Mouse (Mus musculus) liver, embryonic 14.5 days (tissue): ENCODE data around the gene Zfp652. TPM values are rescaled to one million over a fixed set of nuclear protein-coding genes. Genes with fewer than 3 reads are reported as not detected.

ENCODE experiments used
- ATAC-seq: fragments of 200-750 bp; cut with Nextera tagmentation; 2 replicates; pipeline ENCODE4 v1.8.0; 2017; ENCODE audit warnings: moderate number of reproducible peaks, mild to moderate bottlenecking, moderate library complexity; ENCODE audit not compliant: insufficient read depth
- DNase-seq, 3 experiments: peaks; one replicate each; pipeline ENCODE4 v3.0.0-alpha.2; 2012 to 2013; ENCODE audit warnings: low read depth in 3 of 3, low spot score in 3 of 3
- H3K27ac ChIP-seq: fragments of 300-500 bp; sonication (generic); 2 replicates; pipeline ENCODE4 v1.5.1; 2014; ENCODE audit warnings: moderate library complexity, mild to moderate bottlenecking, control low read depth, inconsistent platforms
- H3K27me3 ChIP-seq: fragments of 300-500 bp; sonication (generic); 2 replicates; pipeline ENCODE4 v1.6.1; 2014; ENCODE audit warnings: mild to moderate bottlenecking, low read length, moderate library complexity; ENCODE audit not compliant: control insufficient read depth, insufficient read depth
- H3K36me3 ChIP-seq: fragments of 300-500 bp; sonication (generic); replicated peaks from 2 replicates; pipeline ENCODE4 v1.6.1; 2014; ENCODE audit warnings: low read depth; ENCODE audit not compliant: control insufficient read depth, insufficient read depth
- H3K4me1 ChIP-seq, 2 experiments: fragments of 200-500 bp in 1 of 2; fragments of 300-500 bp in 1 of 2; sonication (generic) in 1 of 2; replicated peaks; 2 replicates each; pipeline ENCODE4 v1.6.1; 2012 to 2014; ENCODE audit warnings: antibody characterized with exemption in 1 of 2, inconsistent platforms in 1 of 2, low read length in 1 of 2; ENCODE audit not compliant: control insufficient read depth in 2 of 2, insufficient read depth in 2 of 2
- H3K4me2 ChIP-seq: fragments of 300-500 bp; sonication (generic); 2 replicates; pipeline ENCODE4 v1.6.1; 2014; ENCODE audit warnings: low read depth, mild to moderate bottlenecking, control low read depth, moderate library complexity
- H3K4me3 ChIP-seq, 2 experiments: fragments of 200-500 bp in 1 of 2; fragments of 300-500 bp in 1 of 2; sonication (generic) in 1 of 2; 2 replicates each; pipeline ENCODE4 v1.5.1; 2012 to 2014; ENCODE audit warnings: low read depth in 2 of 2, low read length in 2 of 2, mild to moderate bottlenecking in 2 of 2, control low read depth in 1 of 2, inconsistent platforms in 1 of 2, moderate library complexity in 1 of 2; ENCODE audit not compliant: insufficient read depth in 1 of 2
- H3K9ac ChIP-seq: fragments of 300-500 bp; sonication (generic); replicated peaks from 2 replicates; pipeline ENCODE4 v1.6.1; 2014; ENCODE audit warnings: mild to moderate bottlenecking, control low read depth, moderate library complexity
- H3K9me3 ChIP-seq: fragments of 300-500 bp; sonication (generic); 2 replicates; pipeline ENCODE4 v1.6.1; 2016; ENCODE audit warnings: low read length, mixed read lengths; ENCODE audit not compliant: control insufficient read depth
- CTCF ChIP-seq: IDR thresholded peaks from 2 replicates; pipeline ENCODE4 v1.5.1; 2016; ENCODE audit warnings: antibody characterized with exemption, low read depth, control low read depth
- EP300 ChIP-seq: IDR thresholded peaks from 2 replicates; pipeline ENCODE4 v1.6.1; 2016; ENCODE audit warnings: antibody characterized with exemption, low read depth
- WGBS: fragments of 180-500 bp; shearing (Covaris S2); extraction: QIAGEN DNeasy Blood & Tissue Kit; methylation state at CpG from one replicate; pipeline ENCODE4 v1.1.7; 2014; ENCODE audit not compliant: insufficient replicate concordance; 5-methylcytosine and 5-hydroxymethylcytosine counted together
- polyA plus RNA-seq, 2 experiments: library from polyadenylated mRNA; depleted of rRNA in 1 of 2; stranded (reverse) in 1 of 2; unstranded in 1 of 2; fragments of >200 nt; fragmentation: Nextera tagmentation in 1 of 2; extraction: Ambion mirVana in 1 of 2; gene quantifications; 2 replicates each; pipeline versions ENCODE4 v1.2.1 to v1.2.3; 2012 to 2014

Zfp652 gene
- polyA plus RNA-seq, 2 experiments: 3.7 to 5.4 TPM

- no peaks in the 10 kb centered on the region for H3K36me3 ChIP-seq
- peak overlapping the region; percentile 76 to 84 for H3K4me3 ChIP-seq
- peak overlapping the region; percentile 80 for H3K4me2 ChIP-seq
Measured at GRCm38 (mm10) chr11:95825625-95826024, 113.2 kb downstream of the Zfp652 start.

GRCm38 (mm10) chr11:95826317-95827167 lies 114.1 kb downstream of the Zfp652 start:
- H3K4me2 ChIP-seq: peak overlapping the region; percentile 61
- peak overlapping the region; percentile 53 for H3K27ac ChIP-seq
- peaks cover 38% of the 10 kb centered on the region for H3K27me3 ChIP-seq
- ATAC-seq (no peak), DNase-seq (no peak)
- H3K4me1 ChIP-seq: peaks cover 17 to 48% of the 10 kb centered on the region in 2 experiments
- TF ChIP-seq EP300 (0 out of 2 replicates have a peak, but pooled peaks have one; percentile 39), CTCF (no peak)
- H3K4me3 ChIP-seq: peak overlapping the region; percentile 29 to 33
- WGBS: 36% methylated on average over 6 of the region's 6 CpGs
- H3K9me3 ChIP-seq: no peaks in the 10 kb centered on the region
- H3K9ac ChIP-seq: peak overlapping the region; percentile 96
- no peaks in the 10 kb centered on the region for H3K36me3 ChIP-seq

More at GRCm38 (mm10) chr11:95825625-95826024, 113.2 kb downstream of the Zfp652 start:
- H3K9ac ChIP-seq: peak overlapping the region; percentile 96
- H3K4me1 ChIP-seq: peaks cover 18 to 46% of the 10 kb centered on the region in 2 experiments
- peaks cover 29% of the 10 kb centered on the region for H3K27me3 ChIP-seq
- H3K9me3 ChIP-seq: no peaks in the 10 kb centered on the region
- no peak for TF ChIP-seq EP300
- TF ChIP-seq CTCF: no peak
- 50% methylated on average over 3 of the region's 3 CpGs for WGBS
- peak overlapping the region; percentile 53 for H3K27ac ChIP-seq
- DNase-seq (no peak), ATAC-seq (no peak)

DNA sequence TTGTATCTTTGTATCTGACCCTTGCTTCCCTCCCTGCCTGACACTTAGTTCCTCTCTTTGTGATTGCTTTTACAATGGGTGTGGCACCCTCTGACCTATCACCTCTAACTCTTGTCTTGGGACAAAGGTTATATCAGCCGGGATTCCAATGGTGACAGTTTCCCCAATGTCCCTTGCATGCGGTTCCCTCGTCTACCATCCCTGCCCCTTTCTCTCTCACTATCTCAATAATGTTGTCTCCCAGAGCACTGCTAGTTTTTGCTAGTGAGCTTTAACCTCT lies 114.6 kb downstream of the Zfp652 start:
- peak overlapping the region; percentile 61 for H3K4me2 ChIP-seq
- TF ChIP-seq EP300: no peak
- TF ChIP-seq CTCF: no peak
- H3K36me3 ChIP-seq: no peaks in the 10 kb centered on the region
- 9% methylated on average over 3 of the region's 3 CpGs for WGBS
- H3K9ac ChIP-seq: peak overlapping the region; percentile 96
- ATAC-seq (no peak), DNase-seq (no peak)
- H3K4me1 ChIP-seq: peaks cover 17 to 48% of the 10 kb centered on the region in 2 experiments
- peaks cover 44% of the 10 kb centered on the region for H3K27me3 ChIP-seq
- peak overlapping the region; percentile 53 for H3K27ac ChIP-seq
- H3K9me3 ChIP-seq: no peaks in the 10 kb centered on the region
- peak overlapping the region; percentile 29 to 33; a peak in 3 of 4 replicates for H3K4me3 ChIP-seq

GRCm38 (mm10) chr11:95827464-95828085 lies 115.1 kb downstream of the Zfp652 start:
- 15% methylated on average over 3 of the region's 3 CpGs for WGBS
- Histone ChIP-seq H3K9ac (peak overlapping the region; percentile 96), H3K36me3 (no peaks in the 10 kb centered on the region), H3K4me1 (peaks cover 17 to 48% of the 10 kb centered on the region in 2 experiments), H3K9me3 (no peaks in the 10 kb centered on the region), H3K27me3 (peaks cover 48% of the 10 kb centered on the region), H3K27ac (peak overlapping the region; percentile 53), H3K4me2 (peak overlapping the region; percentile 61), H3K4me3 (peak overlapping the region in 1 of 2 experiments; percentile 33; a peak in 2 of 4 replicates)
- no peak for TF ChIP-seq EP300
- TF ChIP-seq CTCF: peak; percentile 88
- no peak for ATAC-seq
- peak in 2 of 3 experiments; percentile 49 to 60 for DNase-seq
